Mouse (Mus musculus) limb, embryonic 12.5 days (tissue): ENCODE measurements around the gene Gm21992. TPM values are rescaled to one million over a fixed set of nuclear protein-coding genes. Genes with fewer than 3 reads are reported as not detected.

Experiments
- ATAC-seq: fragments of 200-750 bp; cut with Nextera tagmentation; 2 replicates; pipeline ENCODE4 v1.8.0; 2017; ENCODE audit warnings: low read depth, moderate TSS enrichment; ENCODE audit not compliant: insufficient number of reproducible peaks, insufficient read depth, low FRiP score, low TSS enrichment
- H3K27ac ChIP-seq: fragments of 300-500 bp; sonication (generic); 2 replicates; pipeline ENCODE4 v1.5.1; 2016; ENCODE audit warnings: mild to moderate bottlenecking, moderate library complexity
- H3K27me3 ChIP-seq: fragments of 300-500 bp; sonication (generic); 2 replicates; pipeline ENCODE4 v1.6.1; 2016; ENCODE audit warnings: mild to moderate bottlenecking, moderate library complexity
- H3K36me3 ChIP-seq: fragments of 300-500 bp; sonication (generic); 2 replicates; pipeline ENCODE4 v1.6.1; 2016; ENCODE audit warnings: mild to moderate bottlenecking, moderate library complexity
- H3K4me1 ChIP-seq: fragments of 300-500 bp; sonication (generic); replicated peaks from 2 replicates; pipeline ENCODE4 v1.6.1; 2016
- H3K4me2 ChIP-seq: fragments of 300-500 bp; sonication (generic); 2 replicates; pipeline ENCODE4 v1.6.1; 2016; ENCODE audit warnings: mild to moderate bottlenecking, moderate library complexity
- H3K4me3 ChIP-seq: fragments of 300-500 bp; sonication (generic); replicated peaks from 2 replicates; pipeline ENCODE4 v1.5.1; 2016; ENCODE audit warnings: mild to moderate bottlenecking
- H3K9ac ChIP-seq: fragments of 300-500 bp; sonication (generic); replicated peaks from 2 replicates; pipeline ENCODE4 v1.6.1; 2016; ENCODE audit warnings: mild to moderate bottlenecking, moderate library complexity
- H3K9me3 ChIP-seq: fragments of 300-500 bp; sonication (generic); 2 replicates; pipeline ENCODE4 v1.6.1; 2016; ENCODE audit warnings: mild to moderate bottlenecking, moderate library complexity
- WGBS: fragments of 180-500 bp; shearing (Covaris S2); methylation state at CpG from one replicate; pipeline ENCODE4 v1.1.7; 2016; 5-methylcytosine and 5-hydroxymethylcytosine counted together
- polyA plus RNA-seq: library from polyadenylated mRNA; unstranded; fragments of >200 nt; fragmentation: Nextera tagmentation; extraction: Ambion mirVana; gene quantifications from 2 replicates; pipeline ENCODE4 v1.2.1, GENCODE M21; 2016

Gm21992 gene
- polyA plus RNA-seq, 1 experiment from 2014 or later: 57.2 TPM

- no peak overlapping the region for H3K4me3 ChIP-seq
- H3K4me1 ChIP-seq: peaks cover 14% of the 10 kb centered on the region
- H3K27me3 ChIP-seq: peaks cover 38% of the 10 kb centered on the region
- no peak overlapping the region for H3K27ac ChIP-seq
- H3K36me3 ChIP-seq: peaks cover 4% of the 10 kb centered on the region; the same call in 1 of the 2 replicates
- H3K9me3 ChIP-seq: no peaks in the 10 kb centered on the region
- H3K4me2 ChIP-seq: no peak overlapping the region
- H3K9ac ChIP-seq: no peak overlapping the region
- 84% methylated on average over 9 of the region's 9 CpGs for WGBS
- no peak for ATAC-seq
These were observed 29.4 kb upstream of the Gm21992 start for GRCm38 (mm10) chr19:4840848-4841247.

DNA sequence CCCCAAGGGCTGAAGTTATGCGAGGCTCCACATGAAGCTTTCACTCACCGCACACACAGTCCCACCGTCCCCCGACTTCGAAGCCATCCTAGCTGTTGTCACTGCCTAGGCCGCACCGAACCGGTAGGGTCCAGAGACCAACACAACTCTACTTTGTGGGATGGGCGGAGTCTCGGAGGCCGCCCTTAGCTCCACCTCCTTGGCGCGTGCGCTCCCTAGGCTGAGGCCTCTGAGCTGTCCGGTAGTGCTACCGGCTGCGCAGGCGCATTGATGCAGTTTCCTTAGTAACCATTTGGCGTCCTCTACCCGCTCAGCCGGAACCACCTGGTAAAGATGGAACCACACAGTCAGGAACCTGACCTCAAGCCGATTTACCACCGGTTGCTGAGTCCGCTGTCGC lies 27.7 kb upstream of the Gm21992 start, which contains the start of the genes Ccs and Ccdc87:
Gene Ccs (minus strand): TSS at position 184 of the 400 bp plus-strand sequence.
Gene Ccdc87 (plus strand): TSS at position 218 of the 400 bp plus-strand sequence.
- Histone ChIP-seq H3K4me2 (peak within 1 kb of the TSS; percentile 96), H3K36me3 (peaks cover 4% of the 10 kb centered on the region; the same call in 1 of the 2 replicates), H3K9ac (peak within 1 kb of the TSS; percentile 75), H3K4me1 (peaks cover 14% of the 10 kb centered on the region), H3K27ac (no peak within 1 kb of the TSS), H3K9me3 (no peaks in the 10 kb centered on the region), H3K27me3 (peaks cover 38% of the 10 kb centered on the region), H3K4me3 (peak within 1 kb of the TSS; percentile 62)
- under 1% methylated on average over 25 of the region's 25 CpGs for WGBS
- ATAC-seq: peak; percentile 99

DNA sequence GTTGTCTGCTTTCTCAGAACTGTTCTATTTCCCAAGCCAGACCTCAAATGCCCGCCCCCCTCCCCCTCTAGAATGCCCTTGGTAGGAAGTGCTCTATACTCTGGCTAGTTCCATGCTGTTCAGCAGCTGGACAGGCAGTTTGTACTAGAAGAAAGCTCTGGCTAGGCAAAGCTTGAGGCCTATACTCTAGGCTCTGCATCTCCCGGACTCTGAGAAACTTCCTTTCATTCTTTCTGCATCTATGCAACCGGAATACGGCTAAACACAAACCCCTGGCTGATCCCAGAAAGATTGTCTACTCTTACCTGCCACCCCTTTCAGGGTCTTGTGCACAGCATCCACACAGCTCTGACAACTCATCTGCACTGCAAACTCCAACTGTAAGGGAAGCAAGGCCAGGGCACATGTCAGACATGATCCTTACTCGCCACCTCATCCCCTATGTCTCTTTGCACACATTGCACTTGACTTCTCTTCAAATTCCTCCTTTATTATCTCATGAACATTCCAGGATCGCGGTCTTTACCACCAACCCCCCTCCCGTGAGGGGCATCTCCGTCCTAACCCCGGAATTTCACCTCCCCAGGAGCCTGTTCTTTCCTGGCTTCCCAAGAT lies 27.2 kb upstream of the Gm21992 start:
- peak overlapping the region; percentile 62 for H3K4me3 ChIP-seq
- peaks cover 14% of the 10 kb centered on the region for H3K4me1 ChIP-seq
- H3K27me3 ChIP-seq: peaks cover 38% of the 10 kb centered on the region
- 38% methylated on average over 10 of the region's 10 CpGs for WGBS
- H3K9me3 ChIP-seq: no peaks in the 10 kb centered on the region
- no peak overlapping the region for H3K27ac ChIP-seq
- peak overlapping the region; percentile 96 for H3K4me2 ChIP-seq
- peaks cover 4% of the 10 kb centered on the region; the same call in 1 of the 2 replicates for H3K36me3 ChIP-seq
- ATAC-seq: peak; percentile 1; the same call in 1 of the 2 replicates
- peak overlapping the region; percentile 75 for H3K9ac ChIP-seq

GRCm38 (mm10) chr19:4837049-4837448 lies 25.6 kb upstream of the Gm21992 start:
- ATAC-seq: no peak
- H3K27ac ChIP-seq: no peak overlapping the region
- 95% methylated on average over 6 of the region's 6 CpGs for WGBS
- H3K9me3 ChIP-seq: no peaks in the 10 kb centered on the region
- peaks cover 27% of the 10 kb centered on the region for H3K27me3 ChIP-seq
- no peak overlapping the region for H3K4me3 ChIP-seq
- peaks cover 17% of the 10 kb centered on the region for H3K36me3 ChIP-seq
- H3K4me1 ChIP-seq: peaks cover 14% of the 10 kb centered on the region
- H3K4me2 ChIP-seq: no peak overlapping the region
- no peak overlapping the region for H3K9ac ChIP-seq

DNA sequence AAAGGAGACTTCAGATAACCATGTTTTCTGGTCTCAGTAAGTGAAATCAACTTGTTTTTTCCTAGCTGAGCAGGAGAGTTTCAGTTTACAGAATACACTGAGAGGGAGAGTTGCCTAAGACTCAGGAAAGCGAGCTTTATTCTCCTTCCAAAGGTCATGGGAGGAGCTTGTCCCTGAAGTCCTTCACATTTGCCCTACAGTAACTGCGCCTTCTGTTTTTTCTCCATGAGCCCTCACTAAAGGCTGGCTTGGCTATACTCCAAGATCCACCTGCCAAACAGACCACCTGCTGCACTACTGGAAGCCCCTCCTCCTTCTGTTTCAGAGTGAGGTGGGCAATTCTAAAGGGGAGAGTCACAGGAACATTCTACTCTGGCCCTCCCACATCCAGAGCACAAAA lies 24.7 kb upstream of the Gm21992 start:
- WGBS: 77% methylated on average over 2 of the region's 2 CpGs

DNA sequence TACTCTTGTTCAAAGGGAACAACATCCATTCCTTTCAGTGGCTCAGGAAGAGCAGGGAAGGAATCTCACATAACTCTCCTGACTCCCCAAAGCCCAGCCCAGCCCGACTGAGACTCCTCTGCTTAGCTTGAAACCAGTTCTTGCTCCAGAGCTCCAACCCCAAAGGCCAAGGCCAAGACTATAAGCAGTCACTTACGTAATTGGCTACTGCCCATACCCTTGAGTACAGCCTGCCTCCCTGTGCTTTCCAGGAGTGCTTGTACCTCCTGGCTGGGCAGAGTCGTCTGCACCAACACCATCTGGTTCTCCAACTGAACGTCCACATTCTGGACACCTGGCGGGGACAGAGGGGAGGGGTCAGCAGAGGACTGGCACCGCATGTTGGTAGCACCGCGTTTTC lies 22.6 kb upstream of the Gm21992 start:
- 79% methylated on average over 8 of the region's 8 CpGs for WGBS
- H3K27me3 ChIP-seq: no peaks in the 10 kb centered on the region
- H3K4me3 ChIP-seq: no peak overlapping the region

More for the DNA sequence above, 24.7 kb upstream of the Gm21992 start:
- H3K27ac ChIP-seq: no peak overlapping the region
- no peaks in the 10 kb centered on the region for H3K9me3 ChIP-seq
- no peak overlapping the region for H3K4me3 ChIP-seq
- H3K36me3 ChIP-seq: peaks cover 19% of the 10 kb centered on the region
- H3K27me3 ChIP-seq: peaks cover 18% of the 10 kb centered on the region
- no peak overlapping the region for H3K4me2 ChIP-seq
- no peak overlapping the region for H3K9ac ChIP-seq
- ATAC-seq: no peak
- peaks cover 14% of the 10 kb centered on the region for H3K4me1 ChIP-seq

DNA sequence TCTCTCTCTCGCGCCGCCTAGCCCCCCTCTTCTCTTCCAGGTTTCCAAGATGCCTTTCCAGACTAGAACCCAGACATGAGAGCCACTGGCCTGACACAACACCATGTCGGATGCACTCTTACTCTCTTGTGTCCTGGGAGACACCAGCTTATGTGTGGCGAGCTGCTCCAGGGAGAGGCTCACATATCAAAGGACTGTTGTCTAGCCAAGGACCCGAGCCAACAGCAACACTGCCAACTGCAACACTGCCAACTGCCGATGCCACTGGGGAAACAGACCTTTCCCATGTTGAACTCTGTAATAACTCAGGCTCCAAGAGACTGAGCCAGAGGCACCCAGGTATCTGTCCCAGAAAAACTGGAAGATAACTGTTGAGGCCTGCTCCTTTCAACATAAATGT lies 17.7 kb upstream of the Gm21992 start:
- Histone ChIP-seq H3K9me3 (no peaks in the 10 kb centered on the region), H3K9ac (no peak overlapping the region), H3K36me3 (peaks cover 53% of the 10 kb centered on the region), H3K4me3 (no peak overlapping the region), H3K27ac (no peak overlapping the region), H3K4me2 (no peak overlapping the region), H3K27me3 (no peaks in the 10 kb centered on the region), H3K4me1 (peaks cover 3% of the 10 kb centered on the region; the same call in 1 of the 2 replicates)
- WGBS: 62% methylated on average over 7 of the region's 7 CpGs
- ATAC-seq: no peak

More for the DNA sequence above, 22.6 kb upstream of the Gm21992 start:
- H3K4me1 ChIP-seq: peaks cover 11% of the 10 kb centered on the region
- no peak for ATAC-seq
- no peak overlapping the region for H3K9ac ChIP-seq
- peaks cover 31% of the 10 kb centered on the region for H3K36me3 ChIP-seq
- no peak overlapping the region for H3K27ac ChIP-seq
- H3K4me2 ChIP-seq: no peak overlapping the region
- no peaks in the 10 kb centered on the region for H3K9me3 ChIP-seq

DNA sequence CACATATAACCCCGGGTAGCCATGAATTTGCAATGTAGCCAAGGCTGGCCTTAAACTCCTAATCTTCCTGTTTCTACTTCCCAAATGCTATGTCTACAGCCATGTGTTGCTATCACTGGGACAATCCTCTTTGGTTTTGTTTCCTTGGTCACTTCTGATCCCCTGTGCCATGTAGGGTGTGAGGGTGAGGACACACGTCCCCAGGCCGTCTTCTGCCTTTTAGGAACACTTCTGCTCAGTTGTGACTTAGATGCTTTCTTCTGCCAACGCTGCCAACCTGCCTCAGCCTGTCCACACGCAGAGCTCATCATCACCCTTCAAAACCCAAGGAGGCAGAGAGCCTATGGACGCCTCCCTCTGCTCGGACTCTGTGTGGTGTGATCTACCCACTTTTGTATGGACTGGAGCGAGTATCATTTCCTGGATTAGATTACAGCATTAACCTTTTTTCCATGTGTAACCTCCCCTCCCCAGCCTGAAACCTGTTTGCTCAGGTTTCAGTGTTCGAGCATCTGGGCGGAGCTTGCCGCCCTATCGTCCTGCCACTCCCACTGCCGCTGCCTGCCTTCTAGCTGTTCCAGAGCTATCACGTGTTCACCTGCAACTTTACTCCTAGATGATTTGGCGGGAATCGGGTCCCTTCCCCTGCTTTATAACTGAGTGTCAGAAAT lies 17.2 kb upstream of the Gm21992 start:
- peaks cover 56% of the 10 kb centered on the region for H3K36me3 ChIP-seq
- H3K9me3 ChIP-seq: no peaks in the 10 kb centered on the region
- ATAC-seq: no peak
- H3K4me3 ChIP-seq: no peak overlapping the region
- 50% methylated on average over 16 of the region's 16 CpGs for WGBS
- no peak overlapping the region for H3K9ac ChIP-seq
- no peak overlapping the region for H3K4me2 ChIP-seq
- H3K4me1 ChIP-seq: peaks cover 3% of the 10 kb centered on the region; the same call in 1 of the 2 replicates
- H3K27me3 ChIP-seq: no peaks in the 10 kb centered on the region
- no peak overlapping the region for H3K27ac ChIP-seq

DNA sequence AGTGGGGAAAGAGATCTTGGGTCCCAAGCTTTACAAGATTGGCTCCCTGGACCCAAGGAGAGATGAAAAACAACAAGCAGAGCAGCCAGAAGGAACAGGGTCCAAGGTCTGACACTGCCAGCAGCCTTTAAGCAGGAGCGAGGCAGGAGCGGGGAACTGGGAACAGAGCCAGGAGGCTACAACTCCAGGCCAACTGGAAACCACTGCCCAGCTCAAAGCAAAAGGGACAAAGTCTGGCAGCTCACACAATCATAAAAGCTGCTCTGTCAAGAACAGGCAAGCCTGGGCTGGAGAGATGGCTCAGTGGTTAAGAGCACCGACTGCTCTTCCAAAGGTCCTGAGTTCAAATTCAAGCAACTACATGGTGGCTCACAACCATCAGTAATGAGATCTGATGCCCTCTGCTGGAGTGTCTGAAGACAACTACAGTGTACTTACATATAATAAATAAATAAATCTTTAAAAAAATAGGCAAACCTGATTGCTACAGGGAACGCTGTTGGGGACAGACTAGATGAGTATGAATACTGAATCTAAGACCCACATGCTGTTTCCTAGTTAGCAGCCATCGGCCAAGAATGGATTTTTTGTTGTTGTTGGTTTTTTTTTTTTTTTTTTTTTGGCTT lies 9.4 kb upstream of the Gm21992 start:
- no peak overlapping the region for H3K27ac ChIP-seq
- no peaks in the 10 kb centered on the region for H3K27me3 ChIP-seq
- no peak overlapping the region for H3K4me2 ChIP-seq
- whole genome bisulfite sequencing: 84% methylated on average over 5 of the region's 5 CpGs
- H3K9ac ChIP-seq: no peak overlapping the region
- no peaks in the 10 kb centered on the region for H3K9me3 ChIP-seq
- no peaks in the 10 kb centered on the region for H3K4me1 ChIP-seq
- H3K36me3 ChIP-seq: peaks cover 19% of the 10 kb centered on the region
- no peak for ATAC-seq
- H3K4me3 ChIP-seq: no peak overlapping the region

GRCm38 (mm10) chr19:4817182-4817835 lies 5.9 kb upstream of the Gm21992 start:
- no peak for ATAC-seq
- H3K4me1 ChIP-seq: no peaks in the 10 kb centered on the region
- 67% methylated on average over 1 of the region's 1 CpGs for WGBS
- no peaks in the 10 kb centered on the region for H3K9me3 ChIP-seq
- no peak overlapping the region for H3K27ac ChIP-seq
- H3K27me3 ChIP-seq: no peaks in the 10 kb centered on the region
- no peak overlapping the region for H3K4me3 ChIP-seq
- H3K9ac ChIP-seq: no peak overlapping the region
- no peak overlapping the region for H3K4me2 ChIP-seq
- no peaks in the 10 kb centered on the region for H3K36me3 ChIP-seq

GRCm38 (mm10) chr19:4813015-4813414 lies 1.6 kb upstream of the Gm21992 start:
- no peak for ATAC-seq
- H3K4me3 ChIP-seq: no peak overlapping the region
- WGBS: 83% methylated on average over 6 of the region's 6 CpGs
- H3K9ac ChIP-seq: no peak overlapping the region
- peaks cover 19% of the 10 kb centered on the region for H3K4me1 ChIP-seq
- H3K27ac ChIP-seq: no peak overlapping the region
- no peaks in the 10 kb centered on the region for H3K36me3 ChIP-seq
- H3K9me3 ChIP-seq: no peaks in the 10 kb centered on the region
- no peaks in the 10 kb centered on the region for H3K27me3 ChIP-seq
- H3K4me2 ChIP-seq: no peak overlapping the region
